Mouse (Mus musculus): ENCODE measurements around the gene Plekhg2.
A peak's percentile ranks its signal among the peaks of the same experiment; 100 is the strongest.

The Plekhg2 gene

GRCm38 (mm10) chr7:28338108-28338998 lies 34.0 kb downstream of the Plekhg2 start, which contains the start of gene Supt5:
Supt5 (minus strand) TSS chr7:28338746.
- peak; percentile 78 for DNase-seq (ENCODE audit: extremely low read depth, low read depth, low spot score)

- no peak for DNase-seq (ENCODE audit: extremely low read depth, low read depth, low spot score)
Observed at GRCm38 (mm10) chr7:28335471-28335870, 36.9 kb downstream of the Plekhg2 start.

DNA sequence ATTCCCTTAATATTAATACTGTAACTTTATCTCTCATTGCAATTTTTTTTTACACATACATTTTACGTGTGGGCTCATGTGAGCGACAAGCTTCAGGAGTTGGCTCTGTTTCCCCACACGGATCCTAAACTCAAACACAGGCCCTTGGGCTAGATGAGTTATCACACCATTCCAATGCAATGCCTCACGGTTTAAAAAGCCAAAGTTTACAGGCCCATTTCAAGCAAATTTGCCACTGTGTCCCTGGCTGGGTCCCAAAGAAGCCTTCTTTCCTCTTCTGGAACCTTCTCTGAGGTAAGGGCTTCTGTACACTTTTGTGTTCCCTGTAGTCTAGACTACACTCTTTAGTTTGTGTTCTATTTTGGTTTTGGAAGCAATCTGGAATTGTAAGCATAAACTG lies 37.9 kb downstream of the Plekhg2 start:
- DNase-seq (ENCODE audit: extremely low read depth, low read depth, low spot score): no peak

DNA sequence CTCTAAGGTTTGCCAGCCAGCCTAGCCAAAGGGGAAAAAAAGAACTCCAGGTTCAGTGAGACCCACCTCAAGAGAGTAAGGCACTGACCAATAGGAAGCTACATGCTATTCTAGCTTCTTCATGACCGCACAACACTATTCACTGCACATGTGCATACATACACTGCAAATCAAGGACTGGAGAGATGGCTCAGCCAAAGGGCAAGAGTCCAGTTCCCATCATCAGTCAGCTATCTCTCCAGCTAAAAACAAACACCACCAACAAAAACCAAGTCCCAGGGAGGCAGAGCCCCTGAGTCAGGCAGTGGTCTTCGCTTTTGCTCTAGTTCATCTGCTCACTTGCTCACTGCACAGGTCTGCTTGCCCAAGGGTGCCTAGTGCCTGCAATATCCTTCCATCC lies 44.1 kb downstream of the Plekhg2 start:
- no peak for DNase-seq (ENCODE audit: extremely low read depth, low read depth, low spot score)

- no peak for DNase-seq (ENCODE audit: extremely low read depth, low read depth, low spot score)
Observed at GRCm38 (mm10) chr7:28326457-28326856, 45.9 kb downstream of the Plekhg2 start.

DNA sequence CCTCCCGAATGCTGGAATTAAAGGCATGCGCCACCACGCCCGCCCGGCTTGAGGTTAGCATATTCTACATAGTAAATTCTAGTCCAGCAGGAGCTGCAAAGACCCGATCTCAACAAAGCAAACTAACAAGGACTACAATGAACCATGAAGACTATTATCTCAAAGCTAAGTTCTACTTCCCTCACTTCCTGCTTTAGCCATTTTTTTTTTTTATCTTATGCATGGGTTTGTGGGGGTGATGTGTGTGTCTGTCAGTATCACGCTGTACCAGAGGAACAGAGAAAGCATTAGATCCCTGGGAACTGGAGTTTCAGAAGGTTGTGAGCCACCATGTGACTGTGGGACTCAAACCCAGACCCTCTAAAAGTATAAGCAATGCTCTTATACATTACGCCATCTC lies 47.1 kb downstream of the Plekhg2 start:
- no peak for DNase-seq (ENCODE audit: extremely low read depth, low read depth, low spot score)

DNA sequence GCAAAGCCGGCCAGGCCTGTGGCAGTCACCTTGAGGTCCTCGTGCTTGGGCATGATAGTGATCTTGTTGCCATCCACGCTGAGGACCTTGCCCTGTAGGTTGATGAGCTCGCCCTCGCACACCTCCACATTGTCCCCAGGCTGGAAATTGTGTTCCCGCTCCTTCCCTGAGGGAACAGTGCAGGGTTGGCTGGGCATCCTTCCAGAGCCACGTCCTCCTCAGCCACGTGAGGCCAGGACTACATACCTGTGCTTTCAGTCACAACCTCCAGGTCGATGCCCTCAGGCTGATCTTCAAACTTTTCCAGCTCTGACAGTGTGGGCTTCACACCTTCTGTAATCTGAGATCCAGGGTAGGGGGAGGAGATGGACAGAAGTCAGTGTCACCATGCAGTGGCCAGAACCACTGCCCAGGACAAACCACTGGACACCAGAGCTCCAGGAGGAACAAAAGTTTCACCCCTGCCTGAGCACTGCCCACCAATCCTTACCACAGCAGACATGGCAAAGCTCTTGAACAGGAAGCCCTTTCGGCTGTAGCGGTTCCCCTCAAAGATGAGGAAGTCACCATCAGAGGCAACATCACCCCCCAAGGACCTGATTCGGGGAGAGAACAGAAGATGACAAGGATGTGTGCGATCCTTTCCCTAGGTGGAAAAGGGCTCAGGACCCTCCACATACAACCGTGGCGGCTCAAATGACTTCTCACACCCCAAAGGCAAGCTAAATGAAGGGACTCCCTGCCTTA lies 50.3 kb downstream of the Plekhg2 start:
- no peak for DNase-seq (ENCODE audit: extremely low read depth, low read depth, low spot score)

DNA sequence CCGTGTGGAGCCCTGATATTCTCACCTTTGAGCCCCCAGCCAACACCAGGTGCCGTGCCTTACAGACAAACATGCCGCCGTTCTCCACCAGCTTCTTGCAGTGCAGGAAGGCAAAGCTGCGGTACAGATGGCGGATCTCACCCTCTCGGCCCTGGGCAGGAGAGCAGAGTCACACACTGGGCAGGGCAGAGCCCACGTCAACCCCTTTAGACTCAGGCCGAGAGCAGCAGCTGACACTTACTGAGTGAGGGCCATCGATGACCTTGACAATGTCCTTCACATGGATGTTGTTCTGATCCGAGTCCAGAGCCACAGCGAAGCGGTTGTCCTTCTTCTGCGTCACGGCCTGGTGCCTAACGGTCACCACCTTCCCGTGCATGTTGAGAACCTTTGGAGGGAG lies 53.7 kb downstream of the Plekhg2 start:
- DNase-seq (ENCODE audit: extremely low read depth, low read depth, low spot score): no peak

- DNase-seq (ENCODE audit: extremely low read depth, low read depth, low spot score): no peak
Observed at GRCm38 (mm10) chr7:28318036-28318435, 54.4 kb downstream of the Plekhg2 start.

DNA sequence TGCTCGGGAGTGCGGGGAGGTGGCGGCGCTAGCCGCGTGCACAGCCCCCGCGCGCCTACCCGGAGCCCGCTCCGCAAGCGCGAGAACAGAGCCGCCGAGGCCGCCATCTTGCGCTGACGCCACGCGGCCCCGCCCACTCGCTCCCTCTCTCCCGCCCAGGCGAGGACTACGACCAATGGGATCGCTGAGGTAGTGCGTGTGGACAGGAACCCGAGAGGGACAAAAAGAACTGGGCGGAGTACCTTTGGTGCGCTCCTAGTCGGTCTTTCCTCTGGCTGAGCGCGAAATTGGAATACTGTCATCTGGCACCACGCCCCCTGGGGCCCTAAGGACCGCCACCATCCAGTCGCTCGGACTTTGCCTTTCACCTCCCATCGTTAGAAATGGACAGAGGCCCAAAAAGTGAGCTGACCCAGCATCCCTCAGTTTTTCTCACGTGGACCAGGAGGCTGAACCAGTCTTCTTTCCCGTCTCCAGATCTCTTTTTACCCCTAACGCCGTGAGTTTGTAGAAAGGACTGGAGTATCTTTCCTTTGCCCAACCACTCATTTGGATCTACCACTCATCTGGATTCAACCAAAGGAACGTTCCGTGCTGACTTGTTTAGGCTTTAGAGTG lies 60.4 kb downstream of the Plekhg2 start, which contains the start of gene Timm50:
TSS of gene Timm50 (minus strand) at position 147 of the 618 bp plus-strand sequence.
- DNase-seq (ENCODE audit: extremely low read depth, low read depth, low spot score): peak; percentile 59

GRCm38 (mm10) chr7:28311151-28311925 lies 61.1 kb downstream of the Plekhg2 start:
- no peak for DNase-seq (ENCODE audit: extremely low read depth, low read depth, low spot score)

- DNase-seq (ENCODE audit: extremely low read depth, low read depth, low spot score): no peak
Observed at GRCm38 (mm10) chr7:28309737-28310136, 62.7 kb downstream of the Plekhg2 start.

All from fat pad, adult 2 months (tissue).